Mouse (Mus musculus) kidney, adult 2 months (tissue): ENCODE results near the gene Rap1gap2.

Source experiments
- CTCF ChIP-seq: fragments of 200-500 bp; conservative IDR thresholded peaks from 2 replicates; pipeline ENCODE4 v1.5.1; 2011; ENCODE audit warnings: low read depth, mild to moderate bottlenecking, control low read depth, low read length, moderate library complexity, mixed read lengths; ENCODE audit not compliant: insufficient read depth, insufficient read length
- POLR2A ChIP-seq: fragments of 200-500 bp; IDR thresholded peaks from one replicate; pipeline ENCODE4 v1.6.1; 2011; ENCODE audit warnings: low read depth, low read length, control low read depth

DNA sequence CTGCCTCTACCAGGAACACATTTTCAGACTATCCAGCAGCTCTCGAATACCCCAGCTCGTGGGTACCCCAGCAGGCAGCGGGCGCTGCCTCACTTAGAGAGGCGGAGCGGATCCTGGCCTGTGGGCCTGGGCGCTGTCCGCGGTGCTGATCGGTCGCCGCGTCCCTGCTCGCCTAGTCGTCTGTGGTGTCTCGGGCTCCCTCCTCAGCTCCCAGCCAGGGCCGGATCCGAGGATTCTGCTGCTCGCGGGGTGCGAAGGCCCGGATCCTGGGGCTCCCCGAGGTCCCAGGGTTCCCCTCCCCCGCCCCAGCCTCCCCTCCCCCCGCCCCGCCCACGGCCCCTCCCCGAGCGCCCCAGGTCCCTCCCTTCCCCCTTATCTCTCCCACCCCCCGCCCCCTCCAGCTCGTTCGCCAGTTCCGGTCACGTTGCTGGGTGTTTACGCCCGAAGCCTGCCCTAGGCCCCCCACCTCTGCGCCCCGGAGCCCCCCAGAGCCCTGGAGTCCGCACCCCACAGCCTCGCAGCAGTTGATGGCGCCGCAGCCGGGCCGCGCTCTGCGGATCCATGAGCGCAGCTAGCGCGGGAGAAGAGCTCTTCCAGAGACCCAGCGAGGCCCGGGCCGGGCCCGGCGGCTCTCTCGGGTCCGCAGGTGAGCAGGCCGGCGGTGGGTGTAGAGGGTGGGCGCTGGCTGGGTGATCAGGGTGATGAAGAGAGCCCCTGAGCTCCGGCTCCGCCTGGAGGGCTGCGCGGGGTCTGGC lies 8.7 kb upstream of the Rap1gap2 start, which contains the start of gene Ccdc92b:
- TF ChIP-seq POLR2A (no peak), CTCF (no peak)
